Mouse (Mus musculus) ovary, adult 2 months (tissue): ENCODE results near the gene Mllt11. TPM values are rescaled to one million over a fixed set of nuclear protein-coding genes. Genes with fewer than 3 reads are reported as not detected.

Experiments
- polyA plus RNA-seq: library from polyadenylated mRNA; depleted of rRNA; stranded (reverse); fragments of >200 nt; gene quantifications from 2 replicates; pipeline ENCODE4 v1.2.3, GENCODE M21; 2012; rRNA removed

Mllt11 gene
- polyA plus RNA-seq: 12.2 and 17.0 TPM in 2 replicates

DNA sequence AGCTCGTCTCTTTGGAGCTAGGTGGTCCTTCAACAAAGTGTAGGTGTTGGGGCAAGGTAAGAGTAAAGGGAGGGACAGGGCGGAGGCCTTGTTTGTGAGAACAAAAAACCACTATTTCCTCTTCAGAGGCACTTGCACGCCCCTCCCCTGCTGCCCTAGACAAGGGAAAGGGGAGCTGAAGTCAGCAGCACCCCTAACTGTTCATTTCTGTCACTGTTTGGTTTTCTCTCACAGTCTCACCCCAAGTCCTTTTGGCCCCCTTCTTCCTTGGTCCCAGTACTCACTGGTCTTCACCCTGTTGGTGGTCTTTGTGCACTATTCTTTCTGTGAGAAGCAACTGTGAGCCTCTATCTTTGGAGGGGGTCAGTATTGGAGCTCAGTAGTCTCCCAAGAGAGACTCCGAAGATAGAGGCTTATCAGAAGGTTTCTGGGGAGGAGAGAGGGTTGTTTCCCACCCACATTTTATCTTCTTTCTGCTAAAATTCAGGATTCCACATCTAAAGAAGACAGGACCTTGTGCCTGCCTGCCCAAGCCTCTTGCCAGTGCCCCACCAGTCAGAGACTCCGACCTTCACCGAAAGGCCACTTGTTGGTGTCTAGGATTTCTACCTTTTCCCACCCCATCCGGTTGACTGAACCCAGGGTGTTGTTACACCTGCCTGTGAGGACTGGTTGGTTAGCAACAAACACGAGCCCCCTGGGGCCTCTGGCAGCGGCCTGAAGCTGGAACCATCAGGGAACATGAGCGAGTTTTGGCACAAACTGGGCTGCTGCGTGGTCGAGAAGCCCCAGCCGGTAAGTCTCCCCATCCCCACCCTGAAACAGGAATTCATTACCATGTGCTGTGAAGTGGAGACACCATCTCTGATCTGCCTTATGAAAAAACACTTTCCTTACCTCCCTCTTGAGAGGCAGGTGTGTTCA is at the start of gene Mllt11:
Mllt11 (minus strand) TSS at position 874 of the 924 bp plus-strand sequence.

GRCm38 (mm10) chr3:95281216-95282126 is 49.5 kb upstream of the Mllt11 start, which contains the start of the genes Mindy1 and Prune1:
Gene Mindy1 (plus strand): TSS chr3:95281345.
Gene Prune1 (minus strand): TSS chr3:95282076.

GRCm38 (mm10) chr3:95250783-95251424 is 18.9 kb upstream of the Mllt11 start, which contains the start of gene Bnipl:
Gene Bnipl (minus strand): TSS chr3:95251193.

DNA sequence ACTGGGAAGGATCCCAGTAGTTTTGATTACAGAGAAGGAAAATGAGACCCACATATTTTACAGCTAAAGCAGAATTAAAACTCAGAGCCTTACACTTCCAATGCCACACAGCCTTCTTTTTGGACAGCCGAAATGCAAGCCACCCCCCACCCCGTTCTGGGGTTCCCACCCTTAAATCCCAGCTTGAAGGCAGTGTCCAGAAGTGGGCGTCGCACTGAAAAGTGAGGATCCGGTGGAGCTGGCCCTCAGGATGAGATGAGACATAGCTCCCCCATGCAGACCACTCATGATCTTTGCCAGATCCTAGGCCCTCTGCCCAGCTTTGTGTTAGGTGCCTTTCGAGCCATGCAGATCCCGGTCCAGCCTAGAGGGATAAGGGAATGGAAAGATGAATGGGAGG is 9.5 kb upstream of the Mllt11 start, which contains the start of gene Gm128:
Gm128 (minus strand) TSS at position 101 of the 400 bp plus-strand sequence.

GRCm38 (mm10) chr3:95228148-95228893 is 3.6 kb downstream of the Mllt11 start, which contains the start of gene Cdc42se1:
Gene Cdc42se1 (plus strand): TSS chr3:95228732.

GRCm38 (mm10) chr3:95217255-95218134 is 14.5 kb downstream of the Mllt11 start, which contains the start of gene Gabpb2:
Gene Gabpb2 (minus strand): TSS chr3:95217916.

Other genes with a start within 250 kb of the Mllt11 start
- gene Zfp687, start 216.7 kb downstream of the Mllt11 start, polyA plus RNA-seq: 33.2 and 37.2 TPM in 2 replicates
- gene Psmd4, start 189.6 kb downstream of the Mllt11 start, polyA plus RNA-seq: 182 and 241 TPM in 2 replicates
- gene Pip5k1a, start 125.2 kb downstream of the Mllt11 start, polyA plus RNA-seq: 21.6 and 26.0 TPM in 2 replicates
- 109 and 113 TPM in 2 replicates for gene Vps72, start 121.1 kb downstream of the Mllt11 start, polyA plus RNA-seq
- gene Tmod4, start 107.7 kb downstream of the Mllt11 start, polyA plus RNA-seq: 0.54 and 0.90 TPM in 2 replicates
- gene Scnm1, start 98.2 kb downstream of the Mllt11 start, polyA plus RNA-seq: 27.2 and 45.0 TPM in 2 replicates
- gene Lysmd1, start 98.1 kb downstream of the Mllt11 start, polyA plus RNA-seq: 5.7 and 5.8 TPM in 2 replicates
- gene Tnfaip8l2, start 89.8 kb downstream of the Mllt11 start, polyA plus RNA-seq: 9.1 and 13.7 TPM in 2 replicates
- 45.0 and 53.2 TPM in 2 replicates for gene Sema6c, start 71.7 kb downstream of the Mllt11 start, polyA plus RNA-seq
- 8.6 and 10.3 TPM in 2 replicates for gene Gabpb2, start 14.3 kb downstream of the Mllt11 start, polyA plus RNA-seq
- 36.7 and 47.9 TPM in 2 replicates for gene Cdc42se1, start 3.4 kb downstream of the Mllt11 start, polyA plus RNA-seq
- 0.68 and 1.1 TPM in 2 replicates for gene Gm128, start 9.4 kb upstream of the Mllt11 start, polyA plus RNA-seq
- gene Bnipl, start 19.0 kb upstream of the Mllt11 start, polyA plus RNA-seq: 3.2 and 4.9 TPM in 2 replicates
- 164 and 221 TPM in 2 replicates for gene Mindy1, start 49.2 kb upstream of the Mllt11 start, polyA plus RNA-seq
- 21.5 and 27.0 TPM in 2 replicates for gene Prune1, start 49.9 kb upstream of the Mllt11 start, polyA plus RNA-seq
- gene Anxa9, start 75.0 kb upstream of the Mllt11 start, polyA plus RNA-seq: 2.6 and 3.0 TPM in 2 replicates
- 71.0 and 104 TPM in 2 replicates for gene Cers2, start 82.6 kb upstream of the Mllt11 start, polyA plus RNA-seq
- 14.4 and 18.9 TPM in 2 replicates for gene Setdb1, start 125.0 kb upstream of the Mllt11 start, polyA plus RNA-seq
- gene 4930558C23Rik, start 170.7 kb upstream of the Mllt11 start, polyA plus RNA-seq: not detected in 2 replicates
- gene Arnt, start 202.2 kb upstream of the Mllt11 start, polyA plus RNA-seq: 49.7 and 68.6 TPM in 2 replicates